Mouse (Mus musculus) olfactory bulb, adult 2 months (tissue): Measurements from ENCODE around the gene Sh3bp4.

Experiments
- CTCF ChIP-seq: fragments of 200-500 bp; IDR thresholded peaks from 2 replicates; pipeline ENCODE4 v1.5.1; 2012; ENCODE audit warnings: low read depth, mild to moderate bottlenecking, low read length, moderate library complexity; ENCODE audit not compliant: insufficient read depth
- POLR2A ChIP-seq: fragments of 200-500 bp; IDR thresholded peaks from 2 replicates; pipeline ENCODE4 v1.6.1; 2012; ENCODE audit warnings: mild to moderate bottlenecking, low read depth, low read length, moderate library complexity; ENCODE audit not compliant: insufficient read depth

DNA sequence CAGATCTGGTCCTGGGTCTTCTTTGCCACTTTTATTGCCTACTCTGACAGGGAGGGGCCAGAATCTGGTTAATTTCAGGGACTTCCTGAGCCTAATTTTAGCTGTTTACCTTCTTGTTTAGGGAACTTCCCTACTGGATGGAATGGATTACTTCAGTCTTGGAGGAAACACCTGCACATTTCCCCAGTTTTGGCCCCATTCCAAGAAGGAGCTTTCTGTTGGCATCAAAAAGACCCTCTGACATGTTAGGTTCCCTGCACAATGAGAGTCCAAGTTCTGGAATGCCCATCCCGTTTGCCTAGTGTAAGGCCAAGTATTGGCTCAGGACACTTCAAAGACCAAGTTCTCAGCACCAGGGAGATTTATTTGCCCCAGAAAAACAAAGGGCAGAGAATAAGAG is 14.0 kb upstream of the Sh3bp4 start:
- no peak for TF ChIP-seq CTCF
- no peak for TF ChIP-seq POLR2A
